Mouse (Mus musculus) inflammation-experienced regulatory T-cells (primary cell): ENCODE results near the gene Gm9780. TPM values are rescaled to one million over a fixed set of nuclear protein-coding genes. Genes with fewer than 3 reads are reported as not detected.

Experiments used
- polyA plus RNA-seq, 2 experiments: library from polyadenylated mRNA; unstranded; fragments of 100-300 nt; shearing (Covaris generic); gene quantifications; one replicate each; pipeline ENCODE4 v1.2.1; 2017

The Gm9780 gene
- not detected for polyA plus RNA-seq

DNA sequence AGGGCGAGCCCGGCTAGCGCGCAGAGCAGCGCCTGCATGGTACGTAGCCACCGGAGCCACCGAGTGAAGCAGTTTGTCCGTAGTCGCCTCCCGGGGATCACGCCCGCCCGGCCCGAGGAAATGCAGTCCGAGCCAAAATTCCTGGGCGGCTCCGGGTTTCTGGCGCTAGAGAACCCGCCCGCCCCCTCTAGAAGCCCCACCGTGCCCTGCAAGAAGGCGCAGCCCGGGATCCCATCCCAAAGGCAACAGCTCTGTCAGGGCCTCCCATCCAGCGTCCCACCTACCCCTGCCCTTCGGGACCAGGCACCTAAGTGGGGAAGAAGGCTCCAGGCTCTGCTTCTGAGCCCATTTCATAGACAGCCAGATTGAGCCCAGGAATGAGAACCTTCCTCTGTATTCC lies at the start of gene Gm9780:
TSS of gene Gm9780 (minus strand) at position 101 of the 400 bp plus-strand sequence.

DNA sequence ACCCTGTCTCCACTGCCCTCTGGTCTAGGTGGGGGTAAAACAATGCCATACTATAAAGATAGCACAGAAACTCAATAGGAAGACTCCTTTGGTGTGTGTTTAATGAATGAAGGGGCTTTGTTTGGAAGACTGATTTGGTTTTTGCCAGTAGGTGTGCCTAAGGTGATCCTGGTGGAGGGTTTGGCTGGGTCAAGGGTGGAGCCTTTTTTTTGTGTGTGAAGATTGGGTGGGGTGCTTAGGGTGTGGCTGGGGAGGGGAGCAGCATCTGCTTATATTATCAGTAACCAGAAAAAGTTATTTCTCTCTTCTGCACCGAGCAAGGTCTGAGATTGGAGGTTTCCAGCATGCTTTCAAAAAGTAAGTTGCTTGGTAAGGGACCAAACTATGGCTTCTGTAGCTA lies 39.5 kb upstream of the Gm9780 start, which contains the start of gene Cphx3:
TSS of gene Cphx3 (plus strand) at position 301 of the 400 bp plus-strand sequence.

DNA sequence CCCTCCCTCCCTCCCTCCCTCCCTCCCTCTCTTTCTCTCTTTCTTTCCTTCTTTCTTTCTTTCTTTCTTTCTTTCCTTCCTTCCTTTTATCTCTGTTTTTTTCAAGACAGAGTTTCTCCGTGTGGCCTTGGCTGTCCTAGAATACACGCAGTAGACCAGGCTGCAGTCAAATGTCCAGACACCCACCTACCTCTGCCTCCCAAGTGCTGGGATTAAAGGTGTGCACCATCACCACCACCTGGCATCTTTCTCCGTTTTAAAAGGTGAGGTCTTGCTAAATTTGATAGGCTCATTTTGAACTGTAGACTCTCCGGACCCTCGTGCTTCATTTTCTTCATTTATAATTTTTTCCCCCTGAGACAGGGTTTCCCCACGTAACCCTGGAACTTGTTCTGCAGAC lies 38.7 kb upstream of the Gm9780 start, which contains the start of gene Cphx2:
TSS of gene Cphx2 (plus strand) at position 301 of the 400 bp plus-strand sequence.

DNA sequence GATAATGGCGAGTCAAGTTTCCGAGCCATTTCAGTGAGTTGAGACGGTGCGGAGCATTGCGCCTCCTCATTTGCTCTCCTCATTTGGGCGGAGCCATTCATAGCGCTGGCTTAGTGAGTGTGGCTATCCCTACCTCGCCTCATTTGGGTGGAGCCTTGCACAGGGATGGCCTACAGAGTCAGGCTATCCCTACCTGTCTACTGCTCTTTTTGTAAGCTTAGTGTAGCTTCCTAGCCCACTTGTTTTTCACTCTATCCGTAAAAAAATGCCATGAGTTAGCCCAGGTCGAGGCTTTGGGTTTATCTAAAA lies 24.8 kb upstream of the Gm9780 start, which contains the start of gene Tmem254c:
TSS of gene Tmem254c (minus strand) at position 31 of the 309 bp plus-strand sequence.

DNA sequence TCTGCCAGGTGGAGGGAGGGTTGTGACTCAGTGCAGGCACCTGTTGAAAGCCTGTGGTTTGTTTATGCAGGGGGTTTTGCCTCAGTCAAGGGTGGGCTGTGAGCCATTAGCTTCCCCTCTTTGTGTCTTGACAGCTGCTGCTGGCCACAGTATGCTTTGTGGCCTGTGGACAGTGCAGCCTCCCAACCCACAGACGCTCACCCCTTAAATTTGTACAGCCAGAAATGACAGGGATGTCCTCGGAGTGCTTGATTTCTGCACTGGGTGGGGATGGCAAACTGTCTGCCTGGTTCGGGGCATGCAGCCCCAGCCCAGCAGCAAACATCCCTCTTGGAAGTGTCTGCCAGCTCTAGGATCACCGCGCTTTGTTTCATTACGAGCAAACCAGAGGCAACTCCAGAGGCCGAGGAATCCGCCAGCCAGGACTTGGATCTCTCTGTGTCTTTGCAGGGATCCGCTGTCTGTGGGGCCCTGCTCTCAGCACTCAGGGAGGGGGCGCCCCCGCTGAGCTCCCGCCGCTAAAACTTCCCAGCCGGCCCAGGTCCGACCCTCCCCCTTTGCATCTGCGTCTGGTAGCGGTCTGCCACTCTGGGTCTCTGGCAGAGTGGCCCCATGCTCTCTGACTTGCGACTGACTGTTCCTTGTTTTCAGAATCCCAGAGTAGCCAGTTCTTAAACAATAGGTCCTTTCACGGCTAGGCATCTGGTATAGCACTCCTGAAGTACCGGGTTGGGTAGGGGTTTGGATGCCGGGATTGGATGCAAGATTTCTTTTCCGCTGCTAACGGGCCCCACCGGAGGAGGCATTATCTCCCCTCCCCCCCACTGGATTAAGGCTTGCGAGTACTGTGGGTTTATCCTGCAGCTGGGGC lies 63.9 kb downstream of the Gm9780 start, which contains the start of gene Duxbl1:
TSS of gene Duxbl1 (plus strand) at position 207 of the 871 bp plus-strand sequence.

Other genes with a start within 250 kb of the Gm9780 start
- gene Anxa11, start 200.6 kb downstream of the Gm9780 start, polyA plus RNA-seq: 10 to 100 TPM; 51.0 to 61.3 TPM
- under 1 TPM in 1 of 2 experiments, not detected in 1; 0.12 TPM for gene Plac9a, start 139.6 kb downstream of the Gm9780 start, polyA plus RNA-seq
- gene Tmem254a, start 115.0 kb downstream of the Gm9780 start, polyA plus RNA-seq: 1 to 10 TPM; 2.8 to 10.0 TPM
- gene Cphx1, start 104.4 kb downstream of the Gm9780 start, polyA plus RNA-seq: under 1 TPM in 1 of 2 experiments, not detected in 1; 0.69 TPM
- gene Duxbl1, start 64.1 kb downstream of the Gm9780 start, polyA plus RNA-seq: under 1 TPM; 0.07 to 0.50 TPM
- 100 to 1,000 TPM in 1 of 2 experiments, 10 to 100 TPM in 1; 85.3 to 115 TPM for gene Tmem254c, start 24.6 kb upstream of the Gm9780 start, polyA plus RNA-seq
- under 1 TPM in 1 of 2 experiments, not detected in 1; 0.53 TPM for gene Cphx2, start 38.8 kb upstream of the Gm9780 start, polyA plus RNA-seq
- not detected for gene Cphx3, start 39.6 kb upstream of the Gm9780 start, polyA plus RNA-seq
- not detected for gene Duxbl2, start 75.6 kb upstream of the Gm9780 start, polyA plus RNA-seq
- gene Plac9b, start 139.8 kb upstream of the Gm9780 start, polyA plus RNA-seq: 1 to 10 TPM in 1 of 2 experiments, not detected in 1; 1.3 TPM
- 10 to 100 TPM; 27.8 to 40.3 TPM for gene Tmem254b, start 164.3 kb upstream of the Gm9780 start, polyA plus RNA-seq
- gene Duxbl3, start 215.3 kb upstream of the Gm9780 start, polyA plus RNA-seq: not detected